Mouse (Mus musculus) forebrain, embryonic 15.5 days (tissue): Measurements from ENCODE around the gene Sdr42e1. TPM values are rescaled to one million over a fixed set of nuclear protein-coding genes. Genes with fewer than 3 reads are reported as not detected.

Experiments
- ATAC-seq: fragments of 200-750 bp; cut with Nextera tagmentation; replicated peaks from 2 replicates; pipeline ENCODE4 v1.8.0; 2017; ENCODE audit warnings: mild to moderate bottlenecking, moderate TSS enrichment, moderate library complexity
- H3K27ac ChIP-seq: fragments of 300-500 bp; sonication (generic); replicated peaks from 2 replicates; pipeline ENCODE4 v1.5.1; 2015; ENCODE audit warnings: mild to moderate bottlenecking, inconsistent platforms
- H3K27me3 ChIP-seq: fragments of 300-500 bp; sonication (generic); 2 replicates; pipeline ENCODE4 v1.6.1; 2015; ENCODE audit warnings: inconsistent platforms
- H3K36me3 ChIP-seq: fragments of 300-500 bp; sonication (generic); 2 replicates; pipeline ENCODE4 v1.6.1; 2015; ENCODE audit warnings: mild to moderate bottlenecking, inconsistent platforms
- H3K4me1 ChIP-seq: fragments of 300-500 bp; sonication (generic); 2 replicates; pipeline ENCODE4 v1.6.1; 2015; ENCODE audit warnings: inconsistent platforms
- H3K4me2 ChIP-seq: fragments of 300-500 bp; sonication (generic); replicated peaks from 2 replicates; pipeline ENCODE4 v1.6.1; 2015; ENCODE audit warnings: mild to moderate bottlenecking, inconsistent platforms
- H3K4me3 ChIP-seq: fragments of 300-500 bp; sonication (generic); 2 replicates; pipeline ENCODE4 v1.5.1; 2015; ENCODE audit warnings: mild to moderate bottlenecking, inconsistent platforms
- H3K9ac ChIP-seq: fragments of 300-500 bp; sonication (generic); replicated peaks from 2 replicates; pipeline ENCODE4 v1.6.1; 2015; ENCODE audit warnings: mild to moderate bottlenecking, inconsistent platforms
- H3K9me3 ChIP-seq: fragments of 300-500 bp; sonication (generic); 2 replicates; pipeline ENCODE4 v1.6.1; 2016; ENCODE audit warnings: inconsistent platforms
- WGBS: fragments of 180-500 bp; shearing (Covaris S2); methylation state at CpG from one replicate; pipeline ENCODE4 v1.1.7; 2015; ENCODE audit warnings: mixed read lengths; 5-methylcytosine and 5-hydroxymethylcytosine counted together
- polyA plus RNA-seq: library from polyadenylated mRNA; unstranded; fragments of >200 nt; fragmentation: Nextera tagmentation; extraction: Ambion mirVana; gene quantifications from 2 replicates; pipeline ENCODE4 v1.2.1, GENCODE M21; 2015

The Sdr42e1 gene
- 0.83 and 1.2 TPM in 2 replicates for polyA plus RNA-seq

DNA sequence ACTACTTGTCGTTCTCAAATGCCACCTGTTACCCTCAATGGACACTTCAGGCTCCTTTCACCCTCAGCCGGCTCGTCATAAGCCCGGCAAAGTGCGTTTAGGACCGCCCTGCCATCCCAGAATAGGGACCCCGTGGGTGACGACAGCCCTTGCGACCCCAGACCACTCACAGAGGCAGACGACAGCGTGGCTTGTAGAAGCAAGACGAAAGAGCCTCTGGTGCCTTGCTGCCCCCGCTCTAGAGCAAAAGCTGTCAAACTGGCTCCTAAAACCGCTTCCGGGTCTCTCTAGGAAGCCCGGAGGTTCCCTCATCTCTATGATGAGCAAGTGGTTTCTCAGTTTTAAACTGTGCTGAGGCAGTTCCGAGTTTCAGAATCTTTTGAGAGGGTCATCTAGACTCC lies at the start of gene Sdr42e1:
Gene Sdr42e1 (minus strand): TSS at position 260 of the 401 bp plus-strand sequence.
- Histone ChIP-seq H3K27ac (no peak within 1 kb of the TSS), H3K36me3 (no peaks in the 10 kb centered on the region), H3K9ac (peak within 1 kb of the TSS; percentile 46), H3K4me2 (peak within 1 kb of the TSS; percentile 61), H3K4me3 (peak within 1 kb of the TSS; percentile 46), H3K9me3 (no peaks in the 10 kb centered on the region), H3K4me1 (peaks cover 7% of the 10 kb centered on the region), H3K27me3 (no peaks in the 10 kb centered on the region)
- WGBS, result 20% methylated on average over 17 of the region's 17 CpGs
- ATAC-seq, result no peak

DNA sequence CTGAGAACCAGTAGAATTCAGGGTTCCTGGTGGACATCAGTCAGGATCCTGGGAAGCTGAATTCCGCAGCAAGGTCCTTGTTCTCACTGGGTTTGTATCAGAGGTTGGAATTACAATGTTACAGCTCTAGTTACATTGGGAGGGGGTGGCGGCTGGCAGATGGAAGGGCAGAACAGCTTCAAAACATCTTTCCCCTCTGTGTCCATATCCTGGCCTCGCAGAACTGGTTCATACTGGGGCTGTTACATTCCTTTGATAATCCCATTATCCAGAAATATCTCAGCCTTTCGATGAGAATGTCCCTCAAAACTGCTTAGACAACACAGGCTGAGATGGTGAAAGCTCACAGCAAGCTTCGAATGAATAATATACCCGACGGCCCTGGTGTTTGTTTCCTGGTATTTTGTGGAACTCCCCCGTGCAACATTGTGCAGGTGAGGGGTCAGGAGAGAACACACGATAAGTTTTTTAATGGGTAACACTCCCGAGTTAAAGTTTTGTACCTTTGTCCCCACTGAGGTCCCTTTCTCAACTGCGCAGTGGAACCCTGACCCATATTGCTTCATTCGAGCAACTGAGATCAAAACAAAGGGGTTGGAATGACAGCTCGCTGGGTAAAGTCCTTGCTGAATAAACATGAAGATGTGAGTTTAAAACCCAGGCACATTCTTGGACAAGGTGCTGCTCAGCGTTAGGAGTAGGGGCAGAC lies 44.8 kb upstream of the Sdr42e1 start:
- H3K9ac ChIP-seq, result no peak overlapping the region
- no peak for ATAC-seq
- WGBS, result 83% methylated on average over 14 of the region's 14 CpGs
- H3K27me3 ChIP-seq, result no peaks in the 10 kb centered on the region
- H3K9me3 ChIP-seq, result no peaks in the 10 kb centered on the region
- no peaks in the 10 kb centered on the region for H3K36me3 ChIP-seq
- no peak overlapping the region for H3K4me3 ChIP-seq
- no peak overlapping the region for H3K4me2 ChIP-seq
- H3K27ac ChIP-seq, result no peak overlapping the region
- H3K4me1 ChIP-seq, result no peaks in the 10 kb centered on the region

DNA sequence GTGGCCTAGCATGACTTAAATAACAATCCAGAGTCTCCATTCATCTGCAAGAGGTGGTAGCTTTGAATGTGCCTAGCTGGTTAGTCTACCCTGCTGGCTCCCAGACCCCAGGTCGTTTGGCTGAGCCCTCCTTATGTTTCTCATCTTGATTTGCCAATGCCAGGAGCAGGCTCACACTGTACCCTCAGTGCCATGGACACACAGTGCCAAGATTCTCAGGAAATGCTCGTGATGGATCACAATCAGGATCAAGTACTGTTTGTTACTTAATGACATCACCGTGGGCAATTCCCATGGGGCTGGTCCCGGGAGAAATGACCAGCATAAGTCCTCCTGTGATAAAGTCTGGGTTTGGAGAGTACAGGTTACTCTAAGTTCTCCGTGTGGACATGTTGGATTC lies 42.4 kb upstream of the Sdr42e1 start:
- H3K36me3 ChIP-seq, result no peaks in the 10 kb centered on the region
- ATAC-seq, result no peak
- no peak overlapping the region for H3K4me3 ChIP-seq
- no peak overlapping the region for H3K4me2 ChIP-seq
- H3K27ac ChIP-seq, result no peak overlapping the region
- no peaks in the 10 kb centered on the region for H3K4me1 ChIP-seq
- 80% methylated on average over 5 of the region's 5 CpGs for WGBS
- no peaks in the 10 kb centered on the region for H3K9me3 ChIP-seq
- H3K9ac ChIP-seq, result no peak overlapping the region
- H3K27me3 ChIP-seq, result no peaks in the 10 kb centered on the region

DNA sequence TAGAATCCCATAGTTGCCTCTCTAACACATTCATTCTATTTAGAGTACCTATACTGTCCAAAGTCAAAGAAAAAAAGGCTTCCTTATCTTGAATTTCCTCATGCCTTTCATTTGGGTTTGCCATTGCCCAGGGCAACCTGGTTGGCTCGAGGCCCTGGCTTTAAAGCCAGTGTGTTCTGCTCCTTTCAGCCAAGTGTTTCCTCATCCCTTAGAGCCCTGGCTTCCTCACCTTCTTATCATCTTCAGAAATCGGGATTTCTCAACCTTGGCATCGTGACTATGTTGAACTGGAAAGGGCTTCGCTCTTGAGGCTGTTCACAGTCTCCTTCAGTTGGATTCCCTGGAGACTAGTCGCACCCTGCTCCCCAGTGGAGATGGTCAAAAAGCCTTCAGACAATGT lies 41.1 kb upstream of the Sdr42e1 start:
- no peak for ATAC-seq
- no peak overlapping the region for H3K9ac ChIP-seq
- no peak overlapping the region for H3K4me3 ChIP-seq
- no peak overlapping the region for H3K27ac ChIP-seq
- no peaks in the 10 kb centered on the region for H3K36me3 ChIP-seq
- no peaks in the 10 kb centered on the region for H3K27me3 ChIP-seq
- no peaks in the 10 kb centered on the region for H3K9me3 ChIP-seq
- H3K4me2 ChIP-seq, result no peak overlapping the region
- no peaks in the 10 kb centered on the region for H3K4me1 ChIP-seq
- 85% methylated on average over 5 of the region's 5 CpGs for WGBS

DNA sequence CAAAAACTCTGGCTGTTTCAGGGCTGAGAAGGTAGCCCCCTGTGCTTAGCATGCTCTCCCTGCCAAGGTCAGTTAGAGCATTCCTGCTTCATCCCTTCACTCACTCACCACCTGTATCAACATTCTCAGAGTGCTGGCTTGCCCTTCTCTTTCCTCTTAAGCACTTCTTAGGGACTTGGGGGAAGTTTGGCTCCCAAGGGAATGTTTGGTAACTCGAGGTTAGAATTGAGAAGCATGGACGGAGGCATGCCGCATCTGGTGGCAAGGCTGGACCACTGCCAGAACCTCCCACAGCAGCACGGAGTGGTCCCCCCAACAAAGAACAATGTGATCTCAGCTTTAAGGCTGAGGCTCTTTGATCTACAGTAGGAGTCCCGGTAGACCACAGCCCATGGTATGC lies 38.7 kb upstream of the Sdr42e1 start:
- no peaks in the 10 kb centered on the region for H3K4me1 ChIP-seq
- H3K36me3 ChIP-seq, result no peaks in the 10 kb centered on the region
- H3K9me3 ChIP-seq, result no peaks in the 10 kb centered on the region
- no peak overlapping the region for H3K9ac ChIP-seq
- H3K27me3 ChIP-seq, result no peaks in the 10 kb centered on the region
- H3K4me2 ChIP-seq, result no peak overlapping the region
- H3K4me3 ChIP-seq, result no peak overlapping the region
- H3K27ac ChIP-seq, result no peak overlapping the region
- no peak for ATAC-seq
- WGBS, result 31% methylated on average over 5 of the region's 5 CpGs

DNA sequence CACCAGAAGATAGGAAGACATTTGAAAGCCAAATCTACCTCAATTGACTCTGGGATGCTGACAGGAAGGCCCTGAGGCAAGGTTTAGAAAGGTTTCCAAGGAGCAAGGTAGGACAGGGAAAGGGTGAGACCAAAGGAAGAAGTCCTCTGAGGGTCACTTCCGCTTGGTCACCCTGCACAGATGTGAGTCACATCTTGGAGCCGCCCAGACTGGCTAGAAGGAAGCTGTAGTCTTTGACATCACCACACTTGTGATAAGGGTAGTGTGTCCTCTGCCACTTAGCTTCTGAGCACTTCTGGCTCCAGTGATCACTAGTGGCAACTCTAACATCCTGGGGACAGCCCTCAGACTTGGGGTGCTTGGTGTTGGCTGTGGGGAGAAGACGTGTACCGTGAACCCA lies 32.7 kb upstream of the Sdr42e1 start:
- H3K27me3 ChIP-seq, result no peaks in the 10 kb centered on the region
- H3K27ac ChIP-seq, result no peak overlapping the region
- H3K9me3 ChIP-seq, result no peaks in the 10 kb centered on the region
- no peak overlapping the region for H3K4me2 ChIP-seq
- no peak overlapping the region for H3K9ac ChIP-seq
- peaks cover 13% of the 10 kb centered on the region; the same call in 1 of the 2 replicates for H3K4me1 ChIP-seq
- 92% methylated on average over 4 of the region's 4 CpGs for WGBS
- H3K4me3 ChIP-seq, result no peak overlapping the region
- H3K36me3 ChIP-seq, result no peaks in the 10 kb centered on the region
- ATAC-seq, result no peak

DNA sequence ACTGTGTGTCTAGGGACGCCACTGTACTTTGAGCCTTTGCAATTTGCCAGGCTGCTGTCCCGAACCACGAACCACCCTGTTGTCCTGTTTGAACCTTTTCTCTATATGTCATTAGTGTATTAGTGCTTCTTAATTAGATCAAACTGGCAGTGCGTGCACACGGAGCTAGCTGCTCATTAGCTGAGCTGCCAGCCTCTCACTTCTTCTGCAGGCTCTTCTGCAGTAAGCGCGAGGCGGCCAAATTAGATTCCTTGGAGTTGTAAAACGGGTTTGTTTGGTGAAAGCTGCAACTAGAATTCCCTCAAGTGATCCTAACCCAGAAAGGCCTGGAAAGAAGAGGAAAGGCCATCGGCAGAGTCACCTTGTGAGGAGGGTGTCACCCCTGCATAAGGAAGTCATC lies 29.2 kb upstream of the Sdr42e1 start:
- peaks cover 13% of the 10 kb centered on the region; the same call in 1 of the 2 replicates for H3K4me1 ChIP-seq
- no peaks in the 10 kb centered on the region for H3K9me3 ChIP-seq
- WGBS, result 21% methylated on average over 10 of the region's 10 CpGs
- no peak overlapping the region for H3K4me3 ChIP-seq
- ATAC-seq, result no peak
- H3K4me2 ChIP-seq, result no peak overlapping the region
- no peaks in the 10 kb centered on the region for H3K27me3 ChIP-seq
- no peak overlapping the region for H3K9ac ChIP-seq
- no peaks in the 10 kb centered on the region for H3K36me3 ChIP-seq
- no peak overlapping the region for H3K27ac ChIP-seq

DNA sequence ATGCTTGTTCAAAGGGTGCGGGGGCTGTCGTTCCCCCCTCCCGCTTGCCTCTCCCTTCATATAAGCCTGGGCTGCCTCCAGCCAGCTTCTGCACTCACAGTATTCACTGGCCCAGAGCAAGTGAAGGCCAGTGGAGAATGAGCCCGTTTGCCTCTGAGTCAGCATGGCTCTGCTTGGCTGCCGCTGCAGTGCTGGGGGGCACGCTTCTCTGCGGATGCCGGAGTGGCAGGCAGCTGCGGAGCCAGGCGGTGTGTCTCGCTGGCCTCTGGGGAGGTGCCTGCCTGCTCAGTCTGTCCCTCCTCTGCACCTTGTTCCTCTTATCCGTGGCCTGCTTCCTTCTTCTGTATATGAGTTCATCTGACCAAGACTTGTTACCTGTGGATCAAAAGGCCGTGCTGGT lies 28.4 kb upstream of the Sdr42e1 start, which contains the start of gene Hsd17b2:
Gene Hsd17b2 (plus strand): TSS at position 46 of the 400 bp plus-strand sequence.
- H3K9me3 ChIP-seq, result no peaks in the 10 kb centered on the region
- H3K27me3 ChIP-seq, result no peaks in the 10 kb centered on the region
- no peak within 1 kb of the TSS for H3K4me2 ChIP-seq
- H3K9ac ChIP-seq, result no peak within 1 kb of the TSS
- H3K36me3 ChIP-seq, result no peaks in the 10 kb centered on the region
- WGBS, result 41% methylated on average over 13 of the region's 13 CpGs
- no peak within 1 kb of the TSS for H3K4me3 ChIP-seq
- no peak within 1 kb of the TSS for H3K27ac ChIP-seq
- ATAC-seq, result no peak
- peaks cover 13% of the 10 kb centered on the region; the same call in 1 of the 2 replicates for H3K4me1 ChIP-seq

DNA sequence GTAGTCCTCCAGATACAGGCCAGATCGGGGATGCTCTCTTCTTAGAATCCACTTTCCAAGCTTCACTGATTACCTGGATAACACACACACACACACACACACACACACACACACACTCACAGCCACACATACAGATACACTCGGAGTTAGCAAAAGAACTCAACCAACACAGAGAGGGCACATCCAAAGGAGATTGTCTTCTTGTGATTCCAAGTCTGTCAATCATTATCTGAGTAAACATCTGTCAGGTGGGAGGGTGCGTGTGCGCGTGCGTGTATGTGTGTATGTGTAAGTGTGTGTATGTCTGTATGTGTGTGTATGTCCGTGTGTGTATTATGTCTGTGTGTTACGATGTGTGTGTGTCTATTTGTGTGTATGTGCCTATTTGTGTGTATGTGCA lies 27.8 kb upstream of the Sdr42e1 start:
- no peak overlapping the region for H3K9ac ChIP-seq
- ATAC-seq, result no peak
- peaks cover 13% of the 10 kb centered on the region; the same call in 1 of the 2 replicates for H3K4me1 ChIP-seq
- no peak overlapping the region for H3K4me3 ChIP-seq
- no peak overlapping the region for H3K27ac ChIP-seq
- H3K9me3 ChIP-seq, result no peaks in the 10 kb centered on the region
- WGBS, result 86% methylated on average over 8 of the region's 8 CpGs
- no peaks in the 10 kb centered on the region for H3K27me3 ChIP-seq
- no peaks in the 10 kb centered on the region for H3K36me3 ChIP-seq
- no peak overlapping the region for H3K4me2 ChIP-seq

DNA sequence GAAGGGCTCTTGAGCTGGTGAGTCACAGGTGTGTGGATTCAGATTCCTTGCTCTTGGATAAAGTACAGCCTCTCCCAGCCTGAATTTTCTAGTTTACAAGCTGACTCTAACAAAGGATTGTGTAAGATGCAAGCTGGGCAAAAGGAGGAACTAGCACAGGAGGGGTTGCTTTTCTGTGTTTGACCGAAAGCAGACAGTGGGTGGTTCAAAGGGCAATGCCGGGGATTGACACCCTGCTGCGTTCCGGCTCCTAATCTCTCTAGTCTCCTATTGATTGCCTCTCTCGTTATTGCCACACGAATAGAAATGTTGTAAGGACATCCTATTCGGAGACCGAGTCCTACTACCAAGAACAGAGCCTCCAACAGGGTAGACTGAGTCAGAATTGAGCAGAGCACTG lies 27.2 kb upstream of the Sdr42e1 start:
- Histone ChIP-seq H3K9ac (no peak overlapping the region), H3K4me1 (peaks cover 13% of the 10 kb centered on the region; the same call in 1 of the 2 replicates), H3K36me3 (no peaks in the 10 kb centered on the region), H3K27me3 (no peaks in the 10 kb centered on the region), H3K27ac (no peak overlapping the region), H3K4me3 (no peak overlapping the region), H3K9me3 (no peaks in the 10 kb centered on the region), H3K4me2 (no peak overlapping the region)
- 15% methylated on average over 8 of the region's 8 CpGs for WGBS
- no peak for ATAC-seq

DNA sequence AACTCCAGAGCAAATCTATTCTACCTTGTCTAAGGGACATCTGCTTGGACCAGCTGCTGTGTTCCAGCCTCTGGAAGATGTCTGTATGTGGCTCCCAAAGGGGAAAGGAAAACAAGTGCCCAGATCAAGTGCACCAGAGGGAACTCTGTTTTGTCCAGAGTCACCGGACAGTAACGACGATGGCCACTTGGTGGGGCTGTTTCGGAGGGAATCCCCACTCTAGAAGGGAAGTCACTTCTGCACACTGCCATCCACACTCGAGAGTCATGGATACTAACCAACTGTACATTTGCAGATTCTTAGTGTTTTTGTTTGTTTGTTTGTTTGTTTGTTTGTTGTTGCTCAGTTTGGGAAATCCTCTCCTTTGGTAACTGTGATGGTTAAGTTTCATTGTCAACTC lies 23.8 kb upstream of the Sdr42e1 start:
- Histone ChIP-seq H3K9me3 (no peaks in the 10 kb centered on the region), H3K4me3 (no peak overlapping the region), H3K4me2 (no peak overlapping the region), H3K27ac (no peak overlapping the region), H3K27me3 (no peaks in the 10 kb centered on the region), H3K36me3 (no peaks in the 10 kb centered on the region), H3K9ac (no peak overlapping the region), H3K4me1 (0 out of 2 replicates have a peak, but pooled peaks cover 4% of the 10 kb centered on the region)
- WGBS, result 40% methylated on average over 5 of the region's 5 CpGs
- no peak for ATAC-seq

DNA sequence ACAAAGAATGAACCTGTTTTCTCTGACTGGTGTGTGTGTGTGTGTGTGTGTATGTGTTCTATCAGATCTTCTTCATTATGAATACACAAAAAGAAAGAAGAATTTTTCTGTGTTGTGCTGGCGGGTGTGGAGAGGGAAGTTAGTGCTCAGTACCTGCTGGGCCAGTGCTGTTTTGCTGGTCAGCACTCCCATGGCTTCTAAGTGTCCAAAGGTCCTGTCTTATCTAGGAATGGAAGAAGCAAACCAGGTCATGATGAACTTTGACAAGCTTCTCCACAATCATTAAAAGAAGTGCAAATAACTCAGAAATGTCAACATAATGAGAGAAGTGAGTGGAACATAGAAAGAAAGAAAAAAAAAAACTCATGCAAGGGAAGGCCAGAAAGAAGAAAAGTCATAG lies 22.1 kb upstream of the Sdr42e1 start:
- no peaks in the 10 kb centered on the region for H3K4me1 ChIP-seq
- no peak overlapping the region for H3K4me3 ChIP-seq
- no peak overlapping the region for H3K9ac ChIP-seq
- H3K36me3 ChIP-seq, result no peaks in the 10 kb centered on the region
- no peaks in the 10 kb centered on the region for H3K9me3 ChIP-seq
- whole genome bisulfite sequencing, result 87% methylated on average over 1 of the region's 1 CpGs
- no peak for ATAC-seq
- no peak overlapping the region for H3K4me2 ChIP-seq
- H3K27ac ChIP-seq, result no peak overlapping the region
- H3K27me3 ChIP-seq, result no peaks in the 10 kb centered on the region

DNA sequence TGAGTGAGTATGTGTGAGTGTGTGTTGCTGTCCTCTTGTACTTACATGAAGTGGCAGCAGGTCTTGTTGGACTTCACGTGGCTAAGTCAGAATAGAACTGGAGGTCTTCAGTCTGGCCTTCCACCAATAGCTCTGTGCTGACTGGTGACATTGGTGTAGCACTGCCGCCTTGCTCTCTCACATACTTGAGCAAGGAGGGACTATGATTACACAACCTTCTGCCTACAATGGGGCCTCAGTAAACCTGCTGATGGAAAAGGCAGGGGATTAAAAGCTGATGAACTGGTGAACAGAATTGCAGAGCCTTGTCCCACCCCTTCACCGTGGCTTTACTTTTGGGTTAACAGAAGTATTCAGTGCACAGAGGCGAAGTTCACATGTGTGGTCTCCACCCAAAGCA lies 18.6 kb upstream of the Sdr42e1 start:
- H3K4me2 ChIP-seq, result no peak overlapping the region
- no peaks in the 10 kb centered on the region for H3K4me1 ChIP-seq
- 83% methylated on average over 4 of the region's 4 CpGs for WGBS
- no peaks in the 10 kb centered on the region for H3K36me3 ChIP-seq
- H3K27me3 ChIP-seq, result no peaks in the 10 kb centered on the region
- H3K9me3 ChIP-seq, result no peaks in the 10 kb centered on the region
- no peak overlapping the region for H3K27ac ChIP-seq
- ATAC-seq, result no peak
- H3K4me3 ChIP-seq, result no peak overlapping the region
- no peak overlapping the region for H3K9ac ChIP-seq
